Mouse (Mus musculus): ENCODE measurements at regions not wholly inside any gene's neighbourhood (a gene's known extent, or its start where the extent isn't known, plus 50 kb on each side); places are given as distances from the start of the nearest gene placed in this dataset.

DNA sequence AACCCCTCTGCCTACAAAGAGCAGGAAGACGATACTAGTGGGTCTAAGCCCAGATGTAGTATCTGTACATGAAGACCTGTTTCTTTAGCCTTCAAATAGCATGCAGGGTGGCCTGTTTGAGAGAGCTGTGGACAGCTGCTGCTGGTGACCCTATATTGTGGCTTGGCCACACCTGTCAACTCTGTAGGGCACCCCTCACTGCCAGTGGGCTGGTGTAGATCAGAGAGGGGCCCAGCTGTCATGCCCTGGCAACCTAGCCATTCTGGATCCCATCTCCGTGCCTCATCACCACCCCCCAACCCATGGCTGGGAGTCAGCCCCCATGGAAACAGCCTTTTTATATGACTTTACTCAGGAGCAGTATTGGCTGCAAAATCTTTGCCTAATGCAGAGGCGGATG lies 160.2 kb upstream of the Ncam1 start:
- TF ChIP-seq SIN3A (IDR thresholded peaks at IDR 0.05; ENCODE audit: low read length) (no peak), POLR2A (IDR thresholded peaks at IDR 0.05; ENCODE audit: low read depth, low read length) (no peak), CTCF (conservative IDR thresholded peaks at IDR 0.05 in 1 of 2, IDR thresholded peaks at IDR 0.05 in 1 of 2; ENCODE audit: low read depth in 2 of 2, low read length in 2 of 2) (no peak), TCF12 (IDR thresholded peaks at IDR 0.05; ENCODE audit: low read depth, low read length) (no peak), HCFC1 (IDR thresholded peaks at IDR 0.05; ENCODE audit: low read depth, low read length) (no peak), E2F4 (IDR thresholded peaks at IDR 0.05; ENCODE audit: insufficient replicate concordance, low read depth, low read length) (no peak), IRF4 (IDR thresholded peaks at IDR 0.05; ENCODE audit: low read depth, low read length) (no peak), RAD21 (IDR thresholded peaks at IDR 0.05; ENCODE audit: low read depth, low read length) (no peak), MXI1 (IDR thresholded peaks at IDR 0.05; ENCODE audit: low read depth, low read length) (no peak), UBTF (IDR thresholded peaks at IDR 0.05; ENCODE audit: low read depth, low read length) (no peak), SMC3 (IDR thresholded peaks at IDR 0.05; ENCODE audit: low read depth, low read length) (no peak)

Measured in CH12.LX (cell line).